Mouse (Mus musculus): ENCODE measurements at regions not wholly inside any gene's neighbourhood (a gene's known extent, or its start where the extent isn't known, plus 50 kb on each side); places are given as distances from the start of the nearest gene placed in this dataset.
"Not testable (repeated sequence)": the region's sequence is repeated elsewhere in the genome, so short reads cannot be mapped to it uniquely, and the experiment has no call there.

DNA sequence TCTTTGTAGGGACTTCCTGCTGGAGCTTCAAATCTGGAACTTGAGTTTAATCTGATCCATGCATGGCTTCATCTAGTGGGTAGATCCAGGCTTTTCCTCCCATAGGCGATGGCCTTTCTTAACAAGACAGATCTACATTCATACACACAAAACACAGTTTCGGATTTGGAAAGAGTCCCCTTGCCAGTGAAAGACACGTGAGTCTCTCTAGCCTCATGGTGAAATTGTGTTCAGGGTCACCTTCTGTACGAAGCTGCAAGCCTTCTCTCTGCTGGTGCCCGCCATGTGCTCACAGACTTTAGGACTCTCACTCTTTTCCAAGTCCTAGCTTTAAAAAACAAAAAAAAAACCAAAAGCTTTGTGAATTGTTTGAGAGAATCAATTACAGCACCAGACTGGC lies 51.4 kb upstream of the Dlx2 start:
- no peak overlapping the region for H3K4me2 ChIP-seq
- H3K9me3 ChIP-seq (ENCODE audit: control insufficient read depth, low read length): no peaks in the 10 kb centered on the region
- H3K4me3 ChIP-seq (ENCODE audit: low read depth, low read length): no peak overlapping the region
- H3K4me1 ChIP-seq (replicated peaks; ENCODE audit: control insufficient read depth, insufficient read depth, low read length): no peaks in the 10 kb centered on the region
- DNase-seq (ENCODE audit: low spot score): no peak
- no peak for ATAC-seq (replicated peaks; ENCODE audit: low FRiP score)
- H3K9ac ChIP-seq (ENCODE audit: low read depth, low read length): no peak overlapping the region
- H3K36me3 ChIP-seq (ENCODE audit: control insufficient read depth, insufficient read depth, low read length): no peaks in the 10 kb centered on the region
- WGBS: 77% methylated on average over 5 of the region's 5 CpGs
- H3K27ac ChIP-seq (ENCODE audit: low read depth, low read length): no peak overlapping the region
- peaks cover 3% of the 10 kb centered on the region; the same call in 1 of the 2 replicates for H3K27me3 ChIP-seq (replicated peaks; ENCODE audit: control insufficient read depth, insufficient read depth, low read length)

DNA sequence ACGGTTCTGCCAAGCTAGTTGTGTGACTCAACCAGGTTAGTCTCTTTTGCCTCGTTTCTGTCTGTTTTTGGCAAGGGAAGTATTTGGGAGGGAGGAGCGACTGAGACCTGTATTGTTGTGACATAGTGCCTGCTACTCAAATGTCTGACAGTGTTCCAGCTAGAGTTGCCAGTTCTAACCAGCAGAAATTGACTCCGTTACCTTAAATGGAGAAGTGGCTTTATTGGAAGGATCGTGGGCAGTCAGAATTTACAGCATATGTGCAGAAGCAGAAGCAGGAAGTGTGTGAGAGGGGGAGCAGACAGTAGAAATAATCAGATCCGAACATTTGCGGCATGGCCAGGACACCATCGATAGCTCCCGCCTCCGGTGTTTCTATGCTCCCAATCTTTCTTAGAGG lies 51.8 kb upstream of the Dlx2 start:
- WGBS: 35% methylated on average over 10 of the region's 10 CpGs
- Histone ChIP-seq H3K4me1 (replicated peaks; ENCODE audit: control insufficient read depth, insufficient read depth, low read length) (no peaks in the 10 kb centered on the region), H3K4me2 (peak overlapping the region; percentile 38), H3K9ac (ENCODE audit: low read depth, low read length) (no peak overlapping the region), H3K27ac (ENCODE audit: low read depth, low read length) (no peak overlapping the region), H3K9me3 (ENCODE audit: control insufficient read depth, low read length) (no peaks in the 10 kb centered on the region), H3K4me3 (ENCODE audit: low read depth, low read length) (0 out of 2 replicates have a peak overlapping the region, but pooled peaks have one; percentile 1), H3K27me3 (replicated peaks; ENCODE audit: control insufficient read depth, insufficient read depth, low read length) (peaks cover 3% of the 10 kb centered on the region; the same call in 1 of the 2 replicates), H3K36me3 (ENCODE audit: control insufficient read depth, insufficient read depth, low read length) (no peaks in the 10 kb centered on the region)
- DNase-seq (ENCODE audit: low spot score) (no peak), ATAC-seq (replicated peaks; ENCODE audit: low FRiP score) (no peak)

DNA sequence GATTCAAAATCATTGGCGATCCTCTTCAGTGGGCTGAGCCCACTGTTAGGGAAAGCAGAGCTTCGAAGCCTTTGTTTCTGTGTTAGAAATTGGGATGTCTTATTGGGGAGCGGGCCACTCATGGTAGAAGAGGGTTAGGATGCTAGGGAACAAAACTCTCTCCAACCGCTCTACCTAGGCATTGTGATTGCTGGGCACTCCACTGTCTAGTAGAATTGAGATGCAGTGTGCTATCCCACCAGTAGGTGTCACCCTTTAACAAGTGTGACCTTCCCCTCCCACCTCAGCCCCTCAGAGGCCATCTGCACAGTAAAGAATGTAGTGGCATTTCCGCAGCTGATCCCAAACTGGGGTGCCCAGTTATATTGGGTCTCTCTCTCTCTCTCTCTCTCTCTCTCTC lies 52.2 kb upstream of the Dlx2 start:
- H3K4me3 ChIP-seq (ENCODE audit: low read depth, low read length): 0 out of 2 replicates have a peak overlapping the region, but pooled peaks have one; percentile 1
- ATAC-seq (replicated peaks; ENCODE audit: low FRiP score): peak; percentile 70; the same call in 1 of the 2 replicates
- H3K27me3 ChIP-seq (replicated peaks; ENCODE audit: control insufficient read depth, insufficient read depth, low read length): peaks cover 3% of the 10 kb centered on the region; the same call in 1 of the 2 replicates

DNA sequence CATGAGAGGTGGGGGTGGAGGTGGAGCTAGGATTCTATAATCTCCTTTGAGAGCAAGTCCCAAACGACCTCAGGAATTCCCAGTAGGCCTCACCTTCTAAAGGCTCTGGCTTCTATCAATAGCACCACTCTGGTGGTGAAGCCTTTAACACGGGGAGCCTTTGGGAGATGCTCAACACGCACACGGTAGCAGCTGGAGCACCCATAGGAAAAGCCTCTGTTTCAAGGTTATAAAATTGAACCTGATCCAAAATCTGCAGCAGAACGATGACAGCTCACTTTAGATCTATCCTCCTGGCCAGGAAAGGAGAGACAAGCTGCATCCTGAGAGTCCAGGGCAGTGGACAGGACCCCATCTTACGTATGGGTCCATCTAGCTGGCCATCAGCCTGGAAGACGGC lies 53.7 kb upstream of the Dlx2 start:
- 68% methylated on average over 7 of the region's 7 CpGs for WGBS
- ATAC-seq (replicated peaks; ENCODE audit: low FRiP score): no peak
- Histone ChIP-seq H3K27me3 (replicated peaks; ENCODE audit: control insufficient read depth, insufficient read depth, low read length) (peaks cover 3% of the 10 kb centered on the region; the same call in 1 of the 2 replicates), H3K4me3 (ENCODE audit: low read depth, low read length) (no peak overlapping the region), H3K9me3 (ENCODE audit: control insufficient read depth, low read length) (no peaks in the 10 kb centered on the region), H3K4me2 (no peak overlapping the region), H3K4me1 (replicated peaks; ENCODE audit: control insufficient read depth, insufficient read depth, low read length) (no peaks in the 10 kb centered on the region), H3K36me3 (ENCODE audit: control insufficient read depth, insufficient read depth, low read length) (no peaks in the 10 kb centered on the region), H3K27ac (ENCODE audit: low read depth, low read length) (no peak overlapping the region), H3K9ac (ENCODE audit: low read depth, low read length) (no peak overlapping the region)
- DNase-seq (ENCODE audit: low spot score): no peak

More for the DNA sequence above, 52.2 kb upstream of the Dlx2 start:
- no peak overlapping the region for H3K9ac ChIP-seq (ENCODE audit: low read depth, low read length)
- no peak overlapping the region for H3K27ac ChIP-seq (ENCODE audit: low read depth, low read length)
- no peaks in the 10 kb centered on the region for H3K4me1 ChIP-seq (replicated peaks; ENCODE audit: control insufficient read depth, insufficient read depth, low read length)
- WGBS: 14% methylated on average over 5 of the region's 5 CpGs
- no peaks in the 10 kb centered on the region for H3K36me3 ChIP-seq (ENCODE audit: control insufficient read depth, insufficient read depth, low read length)
- H3K4me2 ChIP-seq: peak overlapping the region; percentile 38
- peak; percentile 59 for DNase-seq (ENCODE audit: low spot score)
- H3K9me3 ChIP-seq (ENCODE audit: control insufficient read depth, low read length): no peaks in the 10 kb centered on the region

DNA sequence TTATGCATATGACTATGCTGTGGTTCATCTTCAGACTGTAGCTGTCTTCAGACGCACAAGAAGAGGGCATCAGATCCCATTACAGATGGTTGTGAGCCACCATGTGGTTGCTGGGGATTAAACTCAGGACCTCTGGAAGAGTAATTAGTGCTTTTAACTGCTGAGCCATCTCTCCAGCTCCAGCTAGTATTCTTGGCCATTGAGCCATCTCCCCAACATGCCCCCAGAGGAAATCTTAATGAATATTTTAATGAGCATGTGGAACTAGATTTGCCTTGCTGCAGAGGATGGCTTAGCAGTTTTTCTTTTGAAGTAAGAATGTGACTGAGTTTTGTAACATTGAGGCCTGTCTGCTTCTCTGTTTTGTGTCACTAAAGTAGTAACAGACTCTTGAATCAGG lies 54.4 kb upstream of the Dlx2 start:
- 50% methylated on average over 1 of the region's 1 CpGs for WGBS
- H3K4me1 ChIP-seq (replicated peaks; ENCODE audit: control insufficient read depth, insufficient read depth, low read length): no peaks in the 10 kb centered on the region
- H3K9me3 ChIP-seq (ENCODE audit: control insufficient read depth, low read length): no peaks in the 10 kb centered on the region
- no peaks in the 10 kb centered on the region for H3K36me3 ChIP-seq (ENCODE audit: control insufficient read depth, insufficient read depth, low read length)
- H3K27ac ChIP-seq (ENCODE audit: low read depth, low read length): no peak overlapping the region
- no peak overlapping the region for H3K4me2 ChIP-seq
- peaks cover 3% of the 10 kb centered on the region; the same call in 1 of the 2 replicates for H3K27me3 ChIP-seq (replicated peaks; ENCODE audit: control insufficient read depth, insufficient read depth, low read length)
- H3K4me3 ChIP-seq (ENCODE audit: low read depth, low read length): no peak overlapping the region
- no peak overlapping the region for H3K9ac ChIP-seq (ENCODE audit: low read depth, low read length)
- ATAC-seq (replicated peaks; ENCODE audit: low FRiP score): no peak
- DNase-seq (ENCODE audit: low spot score): no peak

DNA sequence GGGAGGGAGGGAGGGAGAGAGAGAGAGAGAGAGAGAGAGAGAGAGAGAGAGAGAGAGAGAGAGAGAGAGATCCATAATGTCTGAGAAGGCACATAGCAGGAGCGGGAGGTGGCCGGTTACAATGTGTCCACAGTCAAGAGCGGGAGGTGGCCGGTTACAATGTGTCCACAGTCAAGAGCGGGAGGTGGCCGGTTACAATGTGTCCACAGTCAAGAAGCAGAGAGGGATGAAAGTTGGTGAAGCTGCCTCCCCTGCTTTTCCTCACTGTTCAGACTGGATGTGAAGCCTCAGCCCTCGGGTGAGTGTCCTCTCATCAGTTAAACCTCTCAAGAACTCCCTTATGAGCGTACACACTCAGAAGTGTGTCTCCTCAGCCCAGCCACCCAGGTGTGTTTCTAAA lies 57.2 kb upstream of the Dlx2 start:
- not testable (repeated sequence) for H3K27me3 ChIP-seq (replicated peaks; ENCODE audit: control insufficient read depth, insufficient read depth, low read length); H3K4me3 ChIP-seq (ENCODE audit: low read depth, low read length); H3K9ac ChIP-seq (ENCODE audit: low read depth, low read length); ATAC-seq (replicated peaks; ENCODE audit: low FRiP score); H3K36me3 ChIP-seq (ENCODE audit: control insufficient read depth, insufficient read depth, low read length); H3K4me2 ChIP-seq; DNase-seq (ENCODE audit: low spot score); H3K9me3 ChIP-seq (ENCODE audit: control insufficient read depth, low read length); H3K27ac ChIP-seq (ENCODE audit: low read depth, low read length); H3K4me1 ChIP-seq (replicated peaks; ENCODE audit: control insufficient read depth, insufficient read depth, low read length)
- WGBS: 83% methylated on average over 8 of the region's 8 CpGs

DNA sequence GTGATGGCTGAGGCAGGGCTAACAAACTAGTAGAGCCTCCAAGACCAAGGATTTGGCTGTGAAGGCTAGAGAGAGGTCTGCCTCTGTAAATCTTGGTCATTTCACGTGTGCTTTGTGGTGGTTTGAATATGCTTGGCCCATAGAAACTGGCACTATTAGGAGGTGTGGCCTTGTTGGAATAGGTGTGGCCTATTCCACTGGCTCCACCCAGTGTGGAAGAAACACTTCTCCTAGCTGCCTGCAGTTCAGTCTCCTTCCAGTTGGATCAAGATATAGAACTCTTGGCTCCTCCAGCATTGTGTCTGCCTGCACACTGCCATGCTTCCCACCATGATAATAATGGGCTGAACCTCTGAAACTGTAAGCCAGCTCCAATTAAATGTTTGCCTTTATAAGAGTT lies 59.1 kb upstream of the Dlx2 start:
- peaks cover 6% of the 10 kb centered on the region; the same call in 1 of the 2 replicates for H3K4me1 ChIP-seq (replicated peaks; ENCODE audit: control insufficient read depth, insufficient read depth, low read length)
- no peak for ATAC-seq (replicated peaks; ENCODE audit: low FRiP score)
- no peak for DNase-seq (ENCODE audit: low spot score)
- WGBS: 78% methylated on average over 1 of the region's 1 CpGs
- no peak overlapping the region for H3K4me2 ChIP-seq
- H3K9ac ChIP-seq (ENCODE audit: low read depth, low read length): no peak overlapping the region
- no peak overlapping the region for H3K27ac ChIP-seq (ENCODE audit: low read depth, low read length)
- no peak overlapping the region for H3K4me3 ChIP-seq (ENCODE audit: low read depth, low read length)
- no peaks in the 10 kb centered on the region for H3K9me3 ChIP-seq (ENCODE audit: control insufficient read depth, low read length)
- H3K36me3 ChIP-seq (ENCODE audit: control insufficient read depth, insufficient read depth, low read length): no peaks in the 10 kb centered on the region
- H3K27me3 ChIP-seq (replicated peaks; ENCODE audit: control insufficient read depth, insufficient read depth, low read length): no peaks in the 10 kb centered on the region

DNA sequence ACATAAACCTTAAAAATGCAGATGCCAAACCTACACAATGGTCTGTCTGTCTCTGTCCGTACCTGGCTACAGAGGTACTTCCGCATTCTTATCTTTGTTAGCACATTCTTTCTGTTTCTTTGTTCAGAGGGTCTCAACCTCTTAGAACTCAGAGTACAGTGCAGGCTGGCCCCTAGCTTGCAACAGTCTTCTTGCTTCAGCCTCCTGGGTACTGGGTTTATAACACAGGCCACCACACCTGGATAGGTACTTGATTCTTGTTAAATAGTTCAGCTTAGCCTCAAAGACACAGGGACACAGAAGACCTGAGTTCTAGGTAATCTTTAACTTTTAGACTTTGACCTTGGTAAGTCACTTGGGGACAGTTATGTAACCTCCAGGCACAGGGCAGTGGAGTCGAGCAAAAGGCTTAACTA lies 60.5 kb upstream of the Dlx2 start:
- Histone ChIP-seq H3K4me1 (replicated peaks; ENCODE audit: control insufficient read depth, insufficient read depth, low read length) (peaks cover 6% of the 10 kb centered on the region; the same call in 1 of the 2 replicates), H3K9me3 (ENCODE audit: control insufficient read depth, low read length) (no peaks in the 10 kb centered on the region), H3K36me3 (ENCODE audit: control insufficient read depth, insufficient read depth, low read length) (no peaks in the 10 kb centered on the region), H3K4me3 (ENCODE audit: low read depth, low read length) (no peak overlapping the region), H3K27me3 (replicated peaks; ENCODE audit: control insufficient read depth, insufficient read depth, low read length) (no peaks in the 10 kb centered on the region), H3K9ac (ENCODE audit: low read depth, low read length) (no peak overlapping the region), H3K4me2 (no peak overlapping the region), H3K27ac (ENCODE audit: low read depth, low read length) (no peak overlapping the region)
- ATAC-seq (replicated peaks; ENCODE audit: low FRiP score) (no peak), DNase-seq (ENCODE audit: low spot score) (no peak)
- WGBS: 58% methylated on average over 3 of the region's 3 CpGs

DNA sequence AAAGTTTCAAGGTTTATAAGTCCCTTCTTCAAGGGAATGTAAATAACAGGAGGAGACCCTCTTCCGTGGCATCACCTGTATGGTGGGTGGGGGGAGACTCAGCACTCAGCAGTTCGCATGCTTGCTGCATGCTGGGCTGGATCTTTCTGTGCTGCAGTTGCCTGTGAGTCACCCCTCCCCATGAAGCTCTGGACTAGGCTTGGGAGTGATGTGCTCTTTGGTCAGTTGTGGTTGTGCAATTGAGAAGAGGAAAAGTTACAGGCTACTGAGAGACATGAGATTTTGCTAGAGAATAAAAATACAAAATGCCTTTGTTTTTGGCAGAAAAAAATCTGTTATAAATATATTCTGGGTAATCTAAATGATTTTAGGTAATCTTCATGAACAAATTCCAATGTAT lies 66.7 kb upstream of the Dlx2 start:
- no peak for DNase-seq (ENCODE audit: low spot score)
- H3K9ac ChIP-seq (ENCODE audit: low read depth, low read length): no peak overlapping the region
- H3K4me3 ChIP-seq (ENCODE audit: low read depth, low read length): no peak overlapping the region
- no peak overlapping the region for H3K27ac ChIP-seq (ENCODE audit: low read depth, low read length)
- no peak overlapping the region for H3K4me2 ChIP-seq
- ATAC-seq (replicated peaks; ENCODE audit: low FRiP score): no peak
- no peaks in the 10 kb centered on the region for H3K9me3 ChIP-seq (ENCODE audit: control insufficient read depth, low read length)
- WGBS: 49% methylated on average over 2 of the region's 2 CpGs
- no peaks in the 10 kb centered on the region for H3K36me3 ChIP-seq (ENCODE audit: control insufficient read depth, insufficient read depth, low read length)
- no peaks in the 10 kb centered on the region for H3K4me1 ChIP-seq (replicated peaks; ENCODE audit: control insufficient read depth, insufficient read depth, low read length)
- no peaks in the 10 kb centered on the region for H3K27me3 ChIP-seq (replicated peaks; ENCODE audit: control insufficient read depth, insufficient read depth, low read length)
